Mouse (Mus musculus) cerebellum, adult 2 months (tissue): Measurements from ENCODE around the gene Zdhhc16.

Experiments
- CTCF ChIP-seq: fragments of 200-500 bp; IDR thresholded peaks from 2 replicates; pipeline ENCODE4 v1.5.1; 2011; ENCODE audit warnings: low read depth, mild to moderate bottlenecking, control low read depth, low read length, moderate library complexity, borderline replicate concordance; ENCODE audit not compliant: insufficient read depth
- POLR2A ChIP-seq: fragments of 200-500 bp; IDR thresholded peaks from 2 replicates; pipeline ENCODE4 v1.6.1; 2011; ENCODE audit warnings: low read length, control low read depth, borderline replicate concordance; ENCODE audit not compliant: insufficient read depth

- TF ChIP-seq POLR2A (no peak), CTCF (no peak)
These were observed 53.9 kb downstream of the Zdhhc16 start for GRCm38 (mm10) chr19:41987206-41987605.
